Mouse (Mus musculus) myocyte (in vitro differentiated cells): Measurements from ENCODE around the gene Ces1h.

Experiments used
- MAX ChIP-seq: IDR thresholded peaks from one replicate; pipeline ENCODE4 v1.6.1; 2011; ENCODE audit warnings: low read depth, mild to moderate bottlenecking, control low read depth
- MYOD1 ChIP-seq, 3 experiments: IDR thresholded peaks; one replicate each; pipeline ENCODE4 v1.6.1; 2011; ENCODE audit warnings: control low read depth in 2 of 3, low read depth in 2 of 3, mild to moderate bottlenecking in 2 of 3, moderate library complexity in 1 of 3; ENCODE audit not compliant: insufficient read length in 2 of 3, control insufficient read depth in 1 of 3
- POLR2A ChIP-seq: IDR thresholded peaks from one replicate; pipeline ENCODE4 v1.6.1; 2011; ENCODE audit warnings: low read depth, mild to moderate bottlenecking, control low read depth, moderate library complexity; ENCODE audit not compliant: insufficient read length
- TCF12 ChIP-seq: IDR thresholded peaks from one replicate; pipeline ENCODE4 v1.6.1; 2011; ENCODE audit warnings: mild to moderate bottlenecking, control low read depth; ENCODE audit not compliant: poor library complexity, insufficient read depth, severe bottlenecking
- USF1 ChIP-seq: IDR thresholded peaks from one replicate; pipeline ENCODE4 v1.6.1; 2011; ENCODE audit warnings: low read depth, mild to moderate bottlenecking, control low read depth, moderate library complexity

- TF ChIP-seq MAX (no peak), POLR2A (no peak), MYOD1 (IDR thresholded peaks at IDR 0.05; ENCODE audit: control insufficient read depth in 1 of 3, insufficient read length in 2 of 3, low read depth in 2 of 3) (no peak), TCF12 (no peak), USF1 (no peak)
Measured at GRCm38 (mm10) chr8:93427195-93427594, 47.7 kb upstream of the Ces1h start.
